Mouse (Mus musculus) liver, embryonic 12.5 days (tissue): ENCODE results near the gene Dok4. TPM values are rescaled to one million over a fixed set of nuclear protein-coding genes. Genes with fewer than 3 reads are reported as not detected.
"Not testable (repeated sequence)": the region's sequence is repeated elsewhere in the genome, so short reads cannot be mapped to it uniquely, and the experiment has no call there.

ENCODE experiments used
- ATAC-seq: fragments of 200-750 bp; cut with Nextera tagmentation; 2 replicates; pipeline ENCODE4 v1.8.0; 2017; ENCODE audit warnings: moderate number of reproducible peaks, mild to moderate bottlenecking, moderate library complexity
- H3K27ac ChIP-seq: fragments of 300-500 bp; sonication (generic); 2 replicates; pipeline ENCODE4 v1.5.1; 2016; ENCODE audit warnings: mild to moderate bottlenecking
- H3K27me3 ChIP-seq: fragments of 300-500 bp; sonication (generic); replicated peaks from 2 replicates; pipeline ENCODE4 v1.6.1; 2016; ENCODE audit warnings: mild to moderate bottlenecking, moderate library complexity
- H3K36me3 ChIP-seq: fragments of 300-500 bp; sonication (generic); 2 replicates; pipeline ENCODE4 v1.6.1; 2016; ENCODE audit warnings: mild to moderate bottlenecking, moderate library complexity
- H3K4me1 ChIP-seq: fragments of 300-500 bp; sonication (generic); 2 replicates; pipeline ENCODE4 v1.6.1; 2016
- H3K4me2 ChIP-seq: fragments of 300-500 bp; sonication (generic); 2 replicates; pipeline ENCODE4 v1.6.1; 2016; ENCODE audit warnings: mild to moderate bottlenecking, moderate library complexity
- H3K4me3 ChIP-seq: fragments of 300-500 bp; sonication (generic); 2 replicates; pipeline ENCODE4 v1.5.1; 2016; ENCODE audit warnings: mild to moderate bottlenecking, moderate library complexity
- H3K9ac ChIP-seq: fragments of 300-500 bp; sonication (generic); 2 replicates; pipeline ENCODE4 v1.6.1; 2016; ENCODE audit warnings: mild to moderate bottlenecking, moderate library complexity
- H3K9me3 ChIP-seq: fragments of 300-500 bp; sonication (generic); replicated peaks from 2 replicates; pipeline ENCODE4 v1.6.1; 2016; ENCODE audit warnings: mild to moderate bottlenecking, moderate library complexity
- WGBS: fragments of 180-500 bp; shearing (Covaris S2); methylation state at CpG from one replicate; pipeline ENCODE4 v1.1.7; 2016; ENCODE audit not compliant: insufficient replicate concordance; 5-methylcytosine and 5-hydroxymethylcytosine counted together
- polyA plus RNA-seq: library from polyadenylated mRNA; unstranded; fragments of >200 nt; fragmentation: Nextera tagmentation; extraction: Ambion mirVana; gene quantifications from 2 replicates; pipeline ENCODE4 v1.2.1, GENCODE M21; 2016

Gene Dok4
- polyA plus RNA-seq, 1 experiment from 2014 or later = 14.6 TPM

DNA sequence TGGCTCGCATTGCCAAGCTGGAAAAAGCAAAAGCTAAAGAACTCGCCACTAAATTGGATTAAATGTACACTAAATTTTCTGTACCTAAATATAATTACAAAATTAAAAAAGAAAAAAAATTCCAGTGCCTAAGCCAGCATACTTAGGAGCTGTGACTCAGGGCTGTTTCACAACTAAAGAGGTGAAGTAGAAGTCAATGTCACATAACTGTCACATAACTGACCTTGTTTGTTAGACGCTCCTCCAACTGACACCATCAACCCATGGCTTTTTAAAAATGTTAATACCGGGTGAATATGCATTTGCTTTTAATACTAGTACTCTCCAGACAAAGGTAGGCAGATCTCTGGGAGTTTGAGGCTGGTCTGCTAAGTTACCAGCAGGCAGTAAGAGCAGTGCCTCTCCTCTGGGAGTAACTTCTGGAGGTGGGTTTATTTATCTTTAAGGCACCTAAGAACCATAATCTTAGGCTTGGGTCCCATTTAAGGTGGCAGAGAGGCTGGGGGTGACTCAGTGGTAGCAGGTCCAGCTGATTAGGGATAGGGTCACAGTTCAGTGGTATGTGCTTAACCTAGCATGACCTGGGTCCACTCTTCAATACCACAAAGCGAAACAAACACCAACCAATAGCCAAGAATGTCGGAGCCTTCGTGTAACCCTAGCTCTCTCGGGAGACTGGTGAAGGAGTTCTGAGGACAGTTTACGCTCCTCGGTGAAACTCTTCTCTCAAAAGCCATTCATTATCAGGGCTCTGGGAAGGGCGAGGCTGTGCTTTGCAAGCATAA lies 39.5 kb downstream of the Dok4 start:
- 55% methylated on average over 11 of the region's 11 CpGs for WGBS
- Histone ChIP-seq H3K4me3 (peak overlapping the region; percentile 88), H3K4me2 (peak overlapping the region; percentile 80), H3K9ac (peak overlapping the region; percentile 97), H3K27me3 (no peaks in the 10 kb centered on the region), H3K27ac (peak overlapping the region; percentile 94), H3K4me1 (peaks cover 49% of the 10 kb centered on the region), H3K36me3 (peaks cover 25% of the 10 kb centered on the region), H3K9me3 (no peaks in the 10 kb centered on the region)
- ATAC-seq = 0 out of 2 replicates have a peak, but pooled peaks have one; percentile 19

GRCm38 (mm10) chr8:94835751-94836150 lies 40.4 kb downstream of the Dok4 start:
- WGBS = 87% methylated on average over 13 of the region's 13 CpGs
- H3K9me3 ChIP-seq, H3K27ac ChIP-seq, H3K27me3 ChIP-seq, H3K4me3 ChIP-seq, ATAC-seq: not testable (repeated sequence)
- Histone ChIP-seq H3K4me2 (peak overlapping the region; percentile 80), H3K36me3 (peaks cover 34% of the 10 kb centered on the region), H3K9ac (peak overlapping the region; percentile 97; the same call in 1 of the 2 replicates), H3K4me1 (peaks cover 49% of the 10 kb centered on the region)

- Histone ChIP-seq H3K4me1 (peaks cover 36% of the 10 kb centered on the region), H3K36me3 (peaks cover 50% of the 10 kb centered on the region)
- H3K9me3 ChIP-seq, H3K4me3 ChIP-seq, H3K4me2 ChIP-seq, H3K9ac ChIP-seq, ATAC-seq, H3K27ac ChIP-seq, H3K27me3 ChIP-seq: not testable (repeated sequence)
- 65% methylated on average over 7 of the region's 7 CpGs for WGBS
Observed at GRCm38 (mm10) chr8:94833901-94834405, 42.2 kb downstream of the Dok4 start.

GRCm38 (mm10) chr8:94828284-94828683 lies 47.8 kb downstream of the Dok4 start:
- H3K36me3 ChIP-seq = peaks cover 96% of the 10 kb centered on the region
- 90% methylated on average over 6 of the region's 6 CpGs for WGBS
- peaks cover under 1% of the 10 kb centered on the region; the same call in 1 of the 2 replicates for H3K4me1 ChIP-seq
- H3K4me3 ChIP-seq = no peak overlapping the region
- no peak overlapping the region for H3K9ac ChIP-seq
- H3K27me3 ChIP-seq = no peaks in the 10 kb centered on the region
- no peak overlapping the region for H3K27ac ChIP-seq
- no peaks in the 10 kb centered on the region for H3K9me3 ChIP-seq
- no peak overlapping the region for H3K4me2 ChIP-seq
- no peak for ATAC-seq

GRCm38 (mm10) chr8:94826210-94826609 lies 49.9 kb downstream of the Dok4 start:
- H3K36me3 ChIP-seq = peaks cover 98% of the 10 kb centered on the region
- WGBS = 87% methylated on average over 5 of the region's 5 CpGs
- no peak for ATAC-seq
- no peak overlapping the region for H3K9ac ChIP-seq
- H3K4me3 ChIP-seq = no peak overlapping the region
- H3K27ac ChIP-seq = no peak overlapping the region
- peaks cover 8% of the 10 kb centered on the region for H3K4me1 ChIP-seq
- no peak overlapping the region for H3K4me2 ChIP-seq
- H3K27me3 ChIP-seq = no peaks in the 10 kb centered on the region
- H3K9me3 ChIP-seq = no peaks in the 10 kb centered on the region

DNA sequence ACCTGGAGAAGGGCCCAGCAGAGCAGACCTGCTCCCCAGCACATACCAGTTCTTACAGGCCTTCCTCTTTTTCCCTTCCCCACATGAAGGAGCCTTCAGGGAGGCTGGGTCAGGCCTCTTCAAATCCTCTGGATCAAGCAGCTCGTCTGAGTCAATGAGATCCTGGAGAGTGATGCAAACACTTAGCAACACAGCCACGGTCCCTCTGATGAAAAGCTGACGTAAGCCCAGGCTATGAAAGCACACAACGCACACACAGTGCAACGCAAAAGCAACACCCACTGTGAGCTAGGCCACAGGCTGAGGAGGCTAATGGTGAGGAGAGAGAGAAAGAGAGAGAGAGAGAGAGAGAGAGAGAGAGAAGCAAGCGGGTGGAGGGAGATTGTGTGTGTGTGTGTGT lies 51.0 kb downstream of the Dok4 start:
- Histone ChIP-seq H3K9ac (no peak overlapping the region), H3K27me3 (no peaks in the 10 kb centered on the region), H3K4me3 (no peak overlapping the region), H3K4me2 (no peak overlapping the region), H3K36me3 (peaks cover 98% of the 10 kb centered on the region), H3K27ac (no peak overlapping the region), H3K9me3 (no peaks in the 10 kb centered on the region), H3K4me1 (peaks cover 18% of the 10 kb centered on the region)
- ATAC-seq = no peak
- WGBS = 81% methylated on average over 6 of the region's 6 CpGs

- no peak overlapping the region for H3K4me3 ChIP-seq
- WGBS = 84% methylated on average over 23 of the region's 23 CpGs
- no peak overlapping the region for H3K4me2 ChIP-seq
- H3K9ac ChIP-seq = no peak overlapping the region
- peaks cover 26% of the 10 kb centered on the region for H3K4me1 ChIP-seq
- 0 out of 2 replicates have a peak overlapping the region, but pooled peaks have one; percentile 34 for H3K27ac ChIP-seq
- H3K9me3 ChIP-seq = no peaks in the 10 kb centered on the region
- ATAC-seq = peak; percentile 76
- peaks cover 79% of the 10 kb centered on the region for H3K36me3 ChIP-seq
- H3K27me3 ChIP-seq = no peaks in the 10 kb centered on the region
Observed at GRCm38 (mm10) chr8:94822637-94823560, 53.2 kb downstream of the Dok4 start.

GRCm38 (mm10) chr8:94821381-94821780 lies 54.7 kb downstream of the Dok4 start:
- WGBS = 95% methylated on average over 2 of the region's 2 CpGs
- no peaks in the 10 kb centered on the region for H3K9me3 ChIP-seq
- H3K9ac ChIP-seq = no peak overlapping the region
- no peak for ATAC-seq
- no peak overlapping the region for H3K27ac ChIP-seq
- H3K36me3 ChIP-seq = peaks cover 66% of the 10 kb centered on the region
- H3K4me1 ChIP-seq = peaks cover 26% of the 10 kb centered on the region
- H3K4me2 ChIP-seq = no peak overlapping the region
- H3K4me3 ChIP-seq = no peak overlapping the region
- no peaks in the 10 kb centered on the region for H3K27me3 ChIP-seq

- peaks cover 26% of the 10 kb centered on the region for H3K4me1 ChIP-seq
- no peak overlapping the region; the same call in 1 of the 2 replicates for H3K9ac ChIP-seq
- WGBS = 84% methylated on average over 7 of the region's 7 CpGs
- no peaks in the 10 kb centered on the region for H3K9me3 ChIP-seq
- H3K27me3 ChIP-seq = no peaks in the 10 kb centered on the region
- H3K4me2 ChIP-seq = no peak overlapping the region
- no peak for ATAC-seq
- no peak overlapping the region for H3K27ac ChIP-seq
- H3K4me3 ChIP-seq = no peak overlapping the region
- H3K36me3 ChIP-seq = peaks cover 58% of the 10 kb centered on the region
Observed at GRCm38 (mm10) chr8:94820553-94820952, 55.6 kb downstream of the Dok4 start.

DNA sequence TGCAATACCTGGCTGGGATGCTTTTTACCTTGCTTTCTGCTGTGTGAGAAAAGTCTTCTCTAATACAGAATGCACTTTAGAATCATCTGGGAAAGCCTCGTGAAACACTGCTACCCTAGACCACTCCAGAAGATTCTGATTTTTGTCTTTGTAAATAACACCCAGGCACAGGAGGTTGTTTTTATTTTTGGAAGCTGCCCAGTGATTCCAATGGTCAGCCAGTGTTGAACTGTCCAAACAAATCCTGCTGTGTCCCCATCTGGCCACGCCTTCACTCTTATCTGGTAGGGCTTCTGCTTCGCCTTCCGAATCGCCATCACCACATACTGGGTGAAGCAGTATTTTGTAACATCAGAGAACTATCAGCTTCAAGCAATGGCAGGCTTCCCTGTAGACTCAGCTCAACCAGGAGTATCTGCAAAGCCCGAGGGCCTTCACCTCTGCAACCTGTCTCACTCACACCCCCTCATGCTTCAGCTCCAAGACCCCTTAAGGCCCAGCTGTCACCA lies 56.4 kb downstream of the Dok4 start:
- H3K4me3 ChIP-seq = no peak overlapping the region
- 42% methylated on average over 6 of the region's 6 CpGs for WGBS
- H3K27me3 ChIP-seq = no peaks in the 10 kb centered on the region
- peaks cover 26% of the 10 kb centered on the region for H3K4me1 ChIP-seq
- H3K9me3 ChIP-seq = no peaks in the 10 kb centered on the region
- peak; percentile 26; the same call in 1 of the 2 replicates for ATAC-seq
- no peak overlapping the region for H3K9ac ChIP-seq
- H3K27ac ChIP-seq = peak overlapping the region; percentile 61
- H3K36me3 ChIP-seq = peaks cover 49% of the 10 kb centered on the region
- no peak overlapping the region for H3K4me2 ChIP-seq

GRCm38 (mm10) chr8:94817933-94818332 lies 58.2 kb downstream of the Dok4 start:
- Histone ChIP-seq H3K4me2 (no peak overlapping the region), H3K9ac (no peak overlapping the region), H3K4me1 (peaks cover 23% of the 10 kb centered on the region), H3K27ac (no peak overlapping the region), H3K36me3 (peaks cover 31% of the 10 kb centered on the region), H3K4me3 (no peak overlapping the region), H3K9me3 (no peaks in the 10 kb centered on the region), H3K27me3 (no peaks in the 10 kb centered on the region)
- 72% methylated on average over 11 of the region's 11 CpGs for WGBS
- no peak for ATAC-seq
